Mouse (Mus musculus): ENCODE results near the gene Enho.

- TF ChIP-seq CTCF (IDR thresholded peaks at IDR 0.05; ENCODE audit: borderline replicate concordance, insufficient read depth, low read length), result no peak
- TF ChIP-seq POLR2A (IDR thresholded peaks at IDR 0.05; ENCODE audit: low read depth, low read length), result no peak
Measured at GRCm38 (mm10) chr4:41636882-41637635, 3.1 kb downstream of the Enho start.
